Mouse (Mus musculus): ENCODE results near the gene Mapkap1. TPM values are rescaled to one million over a fixed set of nuclear protein-coding genes. Genes with fewer than 3 reads are reported as not detected.
"Not testable (repeated sequence)": the region's sequence is repeated elsewhere in the genome, so short reads cannot be mapped to it uniquely, and the experiment has no call there.

Mapkap1 gene
- polyA plus RNA-seq, 1 experiment from 2014 or later, result 86.1 TPM

- Histone ChIP-seq H3K36me3 (no peaks in the 10 kb centered on the region), H3K9ac (no peak overlapping the region), H3K9me3 (no peaks in the 10 kb centered on the region), H3K4me1 (replicated peaks) (no peaks in the 10 kb centered on the region), H3K4me2 (replicated peaks) (no peak overlapping the region), H3K27me3 (replicated peaks) (no peaks in the 10 kb centered on the region), H3K4me3 (replicated peaks) (no peak overlapping the region), H3K27ac (no peak overlapping the region)
- no peak for ATAC-seq
- WGBS, result 87% methylated on average over 2 of the region's 2 CpGs
Observed at GRCm38 (mm10) chr2:34378930-34379329, 27.6 kb upstream of the Mapkap1 start.

GRCm38 (mm10) chr2:34399535-34399934 lies 7.0 kb upstream of the Mapkap1 start:
- Histone ChIP-seq H3K36me3 (no peaks in the 10 kb centered on the region), H3K4me3 (replicated peaks) (no peak overlapping the region), H3K27me3 (replicated peaks) (no peaks in the 10 kb centered on the region), H3K9ac (no peak overlapping the region), H3K27ac (no peak overlapping the region), H3K4me1 (replicated peaks) (no peaks in the 10 kb centered on the region), H3K4me2 (replicated peaks) (no peak overlapping the region), H3K9me3 (no peaks in the 10 kb centered on the region)
- 69% methylated on average over 4 of the region's 4 CpGs for WGBS
- ATAC-seq, result no peak

GRCm38 (mm10) chr2:34407596-34407995 lies 1.0 kb downstream of the Mapkap1 start:
- Histone ChIP-seq H3K4me1 (replicated peaks) (peaks cover 5% of the 10 kb centered on the region), H3K4me2 (replicated peaks) (peak overlapping the region; percentile 69), H3K27me3 (replicated peaks) (no peaks in the 10 kb centered on the region), H3K27ac (no peak overlapping the region), H3K9me3 (no peaks in the 10 kb centered on the region), H3K36me3 (no peaks in the 10 kb centered on the region), H3K9ac (peak overlapping the region; percentile 92; the same call in 1 of the 2 replicates), H3K4me3 (replicated peaks) (peak overlapping the region; percentile 94)
- WGBS, result 40% methylated on average over 7 of the region's 7 CpGs
- ATAC-seq, result no peak

- H3K4me1 ChIP-seq (replicated peaks), result peaks cover 5% of the 10 kb centered on the region
- H3K4me3 ChIP-seq (replicated peaks), result no peak overlapping the region
- 95% methylated on average over 10 of the region's 10 CpGs for WGBS
- no peak overlapping the region for H3K4me2 ChIP-seq (replicated peaks)
- H3K9ac ChIP-seq, result no peak overlapping the region
- no peaks in the 10 kb centered on the region for H3K27me3 ChIP-seq (replicated peaks)
- H3K27ac ChIP-seq, result no peak overlapping the region
- H3K36me3 ChIP-seq, result no peaks in the 10 kb centered on the region
- no peak for ATAC-seq
- H3K9me3 ChIP-seq, result no peaks in the 10 kb centered on the region
Observed at GRCm38 (mm10) chr2:34408341-34408740, 1.8 kb downstream of the Mapkap1 start.

- no peaks in the 10 kb centered on the region for H3K36me3 ChIP-seq
- no peaks in the 10 kb centered on the region for H3K27me3 ChIP-seq (replicated peaks)
- H3K4me3 ChIP-seq (replicated peaks), result no peak overlapping the region
- no peak overlapping the region for H3K27ac ChIP-seq
- H3K4me1 ChIP-seq (replicated peaks), result peaks cover 5% of the 10 kb centered on the region
- WGBS, result 69% methylated on average over 5 of the region's 5 CpGs
- no peak for ATAC-seq
- no peak overlapping the region for H3K4me2 ChIP-seq (replicated peaks)
- no peaks in the 10 kb centered on the region for H3K9me3 ChIP-seq
- H3K9ac ChIP-seq, result no peak overlapping the region
Observed at GRCm38 (mm10) chr2:34409741-34410340, 3.3 kb downstream of the Mapkap1 start.

- 50% methylated on average over 1 of the region's 1 CpGs for WGBS
Observed at GRCm38 (mm10) chr2:34420256-34420655, 13.7 kb downstream of the Mapkap1 start.

GRCm38 (mm10) chr2:34424186-34424585 lies 17.6 kb downstream of the Mapkap1 start:
- no peak overlapping the region for H3K4me3 ChIP-seq (replicated peaks)
- H3K9ac ChIP-seq, result no peak overlapping the region
- no peaks in the 10 kb centered on the region for H3K9me3 ChIP-seq
- H3K4me2 ChIP-seq (replicated peaks), result no peak overlapping the region
- 0 out of 2 replicates have a peak, but pooled peaks cover 3% of the 10 kb centered on the region for H3K36me3 ChIP-seq
- WGBS, result 83% methylated on average over 3 of the region's 3 CpGs
- no peak for ATAC-seq
- H3K27me3 ChIP-seq (replicated peaks), result no peaks in the 10 kb centered on the region
- H3K4me1 ChIP-seq (replicated peaks), result no peaks in the 10 kb centered on the region
- no peak overlapping the region for H3K27ac ChIP-seq

More at GRCm38 (mm10) chr2:34420256-34420655, 13.7 kb downstream of the Mapkap1 start:
- no peaks in the 10 kb centered on the region for H3K9me3 ChIP-seq
- no peak overlapping the region for H3K9ac ChIP-seq
- no peak overlapping the region for H3K27ac ChIP-seq
- ATAC-seq, result no peak
- H3K4me1 ChIP-seq (replicated peaks), result no peaks in the 10 kb centered on the region
- no peaks in the 10 kb centered on the region for H3K27me3 ChIP-seq (replicated peaks)
- no peak overlapping the region for H3K4me3 ChIP-seq (replicated peaks)
- 0 out of 2 replicates have a peak, but pooled peaks cover 3% of the 10 kb centered on the region for H3K36me3 ChIP-seq
- H3K4me2 ChIP-seq (replicated peaks), result no peak overlapping the region

- Histone ChIP-seq H3K27me3 (replicated peaks) (no peaks in the 10 kb centered on the region), H3K36me3 (0 out of 2 replicates have a peak, but pooled peaks cover 3% of the 10 kb centered on the region), H3K9ac (no peak overlapping the region), H3K4me1 (replicated peaks) (no peaks in the 10 kb centered on the region), H3K27ac (no peak overlapping the region), H3K9me3 (no peaks in the 10 kb centered on the region), H3K4me2 (replicated peaks) (no peak overlapping the region), H3K4me3 (replicated peaks) (no peak overlapping the region)
- ATAC-seq, result no peak
- WGBS, result 76% methylated on average over 4 of the region's 4 CpGs
Observed at GRCm38 (mm10) chr2:34425573-34426223, 19.1 kb downstream of the Mapkap1 start.

GRCm38 (mm10) chr2:34430663-34431062 lies 24.1 kb downstream of the Mapkap1 start:
- H3K27ac ChIP-seq, result no peak overlapping the region
- H3K4me2 ChIP-seq (replicated peaks), result no peak overlapping the region
- H3K36me3 ChIP-seq, result no peaks in the 10 kb centered on the region
- WGBS, result 91% methylated on average over 8 of the region's 8 CpGs
- no peak overlapping the region for H3K4me3 ChIP-seq (replicated peaks)
- no peaks in the 10 kb centered on the region for H3K4me1 ChIP-seq (replicated peaks)
- H3K9me3 ChIP-seq, result no peaks in the 10 kb centered on the region
- H3K9ac ChIP-seq, result no peak overlapping the region
- no peak for ATAC-seq
- no peaks in the 10 kb centered on the region for H3K27me3 ChIP-seq (replicated peaks)

- no peak for ATAC-seq
- WGBS, result 91% methylated on average over 12 of the region's 12 CpGs
Observed at GRCm38 (mm10) chr2:34431701-34432372, 25.3 kb downstream of the Mapkap1 start.

GRCm38 (mm10) chr2:34432887-34433286 lies 26.3 kb downstream of the Mapkap1 start:
- not testable (repeated sequence) for ATAC-seq; H3K27ac ChIP-seq; H3K27me3 ChIP-seq (replicated peaks); H3K36me3 ChIP-seq; H3K4me3 ChIP-seq (replicated peaks); H3K9me3 ChIP-seq; H3K9ac ChIP-seq; H3K4me2 ChIP-seq (replicated peaks); H3K4me1 ChIP-seq (replicated peaks)
- 94% methylated on average over 1 of the region's 2 CpGs for WGBS

More at GRCm38 (mm10) chr2:34431701-34432372, 25.3 kb downstream of the Mapkap1 start:
- H3K9me3 ChIP-seq, result no peaks in the 10 kb centered on the region
- H3K27me3 ChIP-seq (replicated peaks), result no peaks in the 10 kb centered on the region
- no peaks in the 10 kb centered on the region for H3K4me1 ChIP-seq (replicated peaks)
- H3K4me2 ChIP-seq (replicated peaks), result no peak overlapping the region
- H3K4me3 ChIP-seq (replicated peaks), result no peak overlapping the region
- no peak overlapping the region for H3K27ac ChIP-seq
- peaks cover 3% of the 10 kb centered on the region for H3K36me3 ChIP-seq
- no peak overlapping the region for H3K9ac ChIP-seq

- no peak for ATAC-seq
- WGBS, result 88% methylated on average over 3 of the region's 3 CpGs
Observed at GRCm38 (mm10) chr2:34436321-34436720, 29.8 kb downstream of the Mapkap1 start.

More at GRCm38 (mm10) chr2:34436321-34436720, 29.8 kb downstream of the Mapkap1 start:
- Histone ChIP-seq H3K27ac (no peak overlapping the region), H3K4me3 (replicated peaks) (no peak overlapping the region), H3K27me3 (replicated peaks) (no peaks in the 10 kb centered on the region), H3K4me1 (replicated peaks) (no peaks in the 10 kb centered on the region), H3K36me3 (peaks cover 3% of the 10 kb centered on the region), H3K4me2 (replicated peaks) (no peak overlapping the region), H3K9ac (no peak overlapping the region), H3K9me3 (no peaks in the 10 kb centered on the region)

All from intestine, embryonic 15.5 days (tissue).